Mouse (Mus musculus) ES-Bruce4 (cell line): ENCODE measurements at regions not wholly inside any gene's neighbourhood (a gene's known extent, or its start where the extent isn't known, plus 50 kb on each side); places are given as distances from the start of the nearest gene placed in this dataset.

ENCODE experiments used
- CTCF ChIP-seq: IDR thresholded peaks from one replicate; pipeline ENCODE4 v1.8.1; 2011; ENCODE audit warnings: low read depth, low read length
- EP300 ChIP-seq: IDR thresholded peaks from 2 replicates; pipeline ENCODE4 v1.6.1; 2011; ENCODE audit warnings: low read depth, low read length; ENCODE audit not compliant: insufficient read depth
- POLR2A ChIP-seq: IDR thresholded peaks from one replicate; pipeline ENCODE4 v1.8.1; 2011; ENCODE audit warnings: low read length; ENCODE audit not compliant: insufficient read depth

GRCm38 (mm10) chr4:137148756-137149155, 100.2 kb upstream of the Zbtb40 start:
- TF ChIP-seq CTCF (no peak), POLR2A (no peak), EP300 (no peak)
